8 mouse cellular contexts compared by ENCODE assay signal in genomic region chr2:128965505-128966105, GRCm38 (mm10). TPM values are rescaled to one million over a fixed set of nuclear protein-coding genes. Genes with fewer than 3 reads are reported as not detected.
DNase-seq lines count a peak whose midpoint lies in the region; ATAC-seq and TF ChIP-seq lines count a peak whose summit lies in the region.

No protein-coding gene starts in this region.

- peak overlapping the region; percentile 20 to 28; a peak in 3 of 4 replicates for H3K27ac ChIP-seq in heart, embryonic 14.5 days (replicated peaks in 1 of 2; ENCODE audit: control insufficient read depth in 1 of 2, insufficient read depth in 1 of 2, low read depth in 2 of 2, low read length in 2 of 2)
- peak overlapping the region; percentile 58 for H3K27ac ChIP-seq in forebrain, embryonic 16.5 days (ENCODE audit: low read length)
- 0 out of 2 replicates have a peak overlapping the region, but pooled peaks have one; percentile 99 for H3K27ac ChIP-seq in liver, postnatal 0 days (ENCODE audit: low read depth)

- DNase-seq in heart, postnatal 4 days = no peak
- DNase-seq in ES-CJ7 (ENCODE audit: low read depth, low spot score) = peak; percentile 57
- no peak for DNase-seq in liver, postnatal 0 days
- no peak for DNase-seq in cerebellum, postnatal 25 days
- DNase-seq in layer of hippocampus, adult 18-20 months (ENCODE audit: low spot score in 2 of 2) = no peak
- DNase-seq in spleen, postnatal 4 days (ENCODE audit: low spot score in 2 of 2) = no peak

- H3K9me3 ChIP-seq in heart, embryonic 14.5 days (ENCODE audit: control insufficient read depth, low read length) = no peaks in the 10 kb centered on the region
- no peaks in the 10 kb centered on the region for H3K9me3 ChIP-seq in forebrain, embryonic 16.5 days (ENCODE audit: control insufficient read depth, low read length)
- H3K9me3 ChIP-seq in liver, postnatal 0 days (ENCODE audit: low read length) = no peaks in the 10 kb centered on the region

- no peaks in the 10 kb centered on the region for H3K36me3 ChIP-seq in heart, embryonic 14.5 days (ENCODE audit: control insufficient read depth, insufficient read depth, low read length)
- H3K36me3 ChIP-seq in forebrain, embryonic 16.5 days (ENCODE audit: control insufficient read depth, insufficient read depth) = no peaks in the 10 kb centered on the region
- H3K36me3 ChIP-seq in liver, postnatal 0 days (replicated peaks; ENCODE audit: insufficient read depth, low read length) = no peaks in the 10 kb centered on the region

- ATAC-seq in heart, embryonic 14.5 days (ENCODE audit: insufficient number of reproducible peaks, insufficient read depth, low FRiP score, low read depth) = no peak
- no peak for ATAC-seq in forebrain, embryonic 16.5 days
- ATAC-seq in liver, postnatal 0 days = no peak

- no peak overlapping the region for H3K9ac ChIP-seq in heart, embryonic 14.5 days (ENCODE audit: low read length)
- peak overlapping the region; percentile 46 for H3K9ac ChIP-seq in forebrain, embryonic 16.5 days (replicated peaks; ENCODE audit: low read depth, low read length)
- H3K9ac ChIP-seq in liver, postnatal 0 days (replicated peaks) = no peak overlapping the region

- no peak for TF ChIP-seq CTCF in liver, postnatal 0 days (IDR thresholded peaks at IDR 0.05; ENCODE audit: low read depth)

- TF ChIP-seq EP300 in liver, postnatal 0 days (IDR thresholded peaks at IDR 0.05; ENCODE audit: low read depth) = no peak

- H3K4me2 ChIP-seq in heart, embryonic 14.5 days (ENCODE audit: low read length) = peak overlapping the region; percentile 68
- peak overlapping the region; percentile 46 for H3K4me2 ChIP-seq in forebrain, embryonic 16.5 days (ENCODE audit: low read length)
- no peak overlapping the region for H3K4me2 ChIP-seq in liver, postnatal 0 days (ENCODE audit: low read depth, low read length)

- peaks cover 2 to 10% of the 10 kb centered on the region in 2 experiments; a peak in 3 of 4 replicates for H3K4me1 ChIP-seq in heart, embryonic 14.5 days (ENCODE audit: control insufficient read depth in 2 of 2, insufficient read depth in 2 of 2, low read length in 2 of 2)
- peaks cover 6% of the 10 kb centered on the region for H3K4me1 ChIP-seq in forebrain, embryonic 16.5 days (replicated peaks; ENCODE audit: control insufficient read depth, insufficient read depth, low read length)
- peaks cover 5% of the 10 kb centered on the region; the same call in 1 of the 2 replicates for H3K4me1 ChIP-seq in liver, postnatal 0 days (ENCODE audit: insufficient read depth)

- H3K4me3 ChIP-seq in heart, embryonic 14.5 days (ENCODE audit: control insufficient read depth in 1 of 2, insufficient read depth in 1 of 2, low read depth in 1 of 2, low read length in 2 of 2) = no peak overlapping the region
- H3K4me3 ChIP-seq in forebrain, embryonic 16.5 days (replicated peaks; ENCODE audit: low read length) = no peak overlapping the region; the same call in 1 of the 2 replicates
- no peak overlapping the region for H3K4me3 ChIP-seq in liver, postnatal 0 days (ENCODE audit: low read depth, low read length)

- no peaks in the 10 kb centered on the region for H3K27me3 ChIP-seq in heart, embryonic 14.5 days (ENCODE audit: control insufficient read depth, insufficient read depth, low read length)
- no peaks in the 10 kb centered on the region for H3K27me3 ChIP-seq in forebrain, embryonic 16.5 days (replicated peaks; ENCODE audit: control insufficient read depth, insufficient read depth, low read length)
- H3K27me3 ChIP-seq in liver, postnatal 0 days (ENCODE audit: insufficient read depth, low read length) = no peaks in the 10 kb centered on the region

- 81% methylated on average over 5 of the region's 5 CpGs for WGBS in heart, embryonic 14.5 days
- 42% methylated on average over 5 of the region's 5 CpGs for WGBS in forebrain, embryonic 16.5 days
- 67% methylated on average over 5 of the region's 5 CpGs for WGBS in liver, postnatal 0 days (ENCODE audit: insufficient replicate concordance)

RNA-seq across cellular contexts. Expression of gene Zc3h6, which starts 1.6 kb away (rescaled TPM):
- polyA plus RNA-seq in heart, embryonic 14.5 days (2014; fragmentation: Nextera tagmentation; extraction: Ambion mirVana) = 1.2 and 2.5 TPM in 2 replicates
- total RNA-seq in heart, postnatal 4 days (2021) = 1 to 10 TPM; 3.6 to 5.1 TPM
- 4.6 and 5.0 TPM in 2 replicates for polyA plus RNA-seq in forebrain, embryonic 16.5 days (2015; fragmentation: Nextera tagmentation; extraction: Ambion mirVana)
- 0.97 and 1.2 TPM in 2 replicates for polyA plus RNA-seq in liver, postnatal 0 days (2015; fragmentation: Nextera tagmentation; extraction: Ambion mirVana)
- 10 to 100 TPM; 15.3 to 16.4 TPM for total RNA-seq in layer of hippocampus, adult 18-20 months (2021)

RNA-seq across cellular contexts. Expression of gene Gm10762, which starts 1.9 kb away (rescaled TPM):
- polyA plus RNA-seq in heart, embryonic 14.5 days (2014; fragmentation: Nextera tagmentation; extraction: Ambion mirVana) = 12.2 and 12.7 TPM in 2 replicates
- 10 to 100 TPM; 12.0 to 14.9 TPM for total RNA-seq in heart, postnatal 4 days (2021)
- polyA plus RNA-seq in forebrain, embryonic 16.5 days (2015; fragmentation: Nextera tagmentation; extraction: Ambion mirVana) = 16.2 and 19.5 TPM in 2 replicates
- polyA plus RNA-seq in liver, postnatal 0 days (2015; fragmentation: Nextera tagmentation; extraction: Ambion mirVana) = 9.9 and 10.8 TPM in 2 replicates
- 1 to 10 TPM; 3.6 to 4.5 TPM for total RNA-seq in layer of hippocampus, adult 18-20 months (2021)

RNA-seq across cellular contexts. Expression of gene Zc3h8, which starts 21.7 kb away (rescaled TPM):
- polyA plus RNA-seq in heart, embryonic 14.5 days (2014; fragmentation: Nextera tagmentation; extraction: Ambion mirVana) = 7.2 and 7.6 TPM in 2 replicates
- total RNA-seq in heart, postnatal 4 days (2021) = 1 to 10 TPM; 3.0 to 3.3 TPM
- polyA plus RNA-seq in forebrain, embryonic 16.5 days (2015; fragmentation: Nextera tagmentation; extraction: Ambion mirVana) = 9.6 and 13.0 TPM in 2 replicates
- polyA plus RNA-seq in liver, postnatal 0 days (2015; fragmentation: Nextera tagmentation; extraction: Ambion mirVana) = 3.0 and 3.6 TPM in 2 replicates
- total RNA-seq in layer of hippocampus, adult 18-20 months (2021) = 1 to 10 TPM; 5.0 to 6.4 TPM

Comparison
In these comparisons a context has a peak if more than half of its experiments do, and no peak if none do; other contexts are left out.
1. H3K27ac ChIP-seq: peak in every context shown above with its lines; median percentile 99 in liver, postnatal 0 days; 58 in forebrain, embryonic 16.5 days; 24 in heart, embryonic 14.5 days.